Mouse (Mus musculus): ENCODE data around the gene Tulp2.

GRCm38 (mm10) chr7:45539095-45539494 is 57.4 kb downstream of the Tulp2 start:
- TF ChIP-seq CTCF (conservative IDR thresholded peaks at IDR 0.05; ENCODE audit: insufficient read depth, insufficient read length, low read depth, low read length) (no peak), POLR2A (IDR thresholded peaks at IDR 0.05; ENCODE audit: low read depth, low read length) (no peak)
